Mouse (Mus musculus): ENCODE results near the gene Nek9. TPM values are rescaled to one million over a fixed set of nuclear protein-coding genes. Genes with fewer than 3 reads are reported as not detected.

Nek9 gene
- polyA plus RNA-seq, 1 experiment from 2014 or later, result 19.4 TPM

DNA sequence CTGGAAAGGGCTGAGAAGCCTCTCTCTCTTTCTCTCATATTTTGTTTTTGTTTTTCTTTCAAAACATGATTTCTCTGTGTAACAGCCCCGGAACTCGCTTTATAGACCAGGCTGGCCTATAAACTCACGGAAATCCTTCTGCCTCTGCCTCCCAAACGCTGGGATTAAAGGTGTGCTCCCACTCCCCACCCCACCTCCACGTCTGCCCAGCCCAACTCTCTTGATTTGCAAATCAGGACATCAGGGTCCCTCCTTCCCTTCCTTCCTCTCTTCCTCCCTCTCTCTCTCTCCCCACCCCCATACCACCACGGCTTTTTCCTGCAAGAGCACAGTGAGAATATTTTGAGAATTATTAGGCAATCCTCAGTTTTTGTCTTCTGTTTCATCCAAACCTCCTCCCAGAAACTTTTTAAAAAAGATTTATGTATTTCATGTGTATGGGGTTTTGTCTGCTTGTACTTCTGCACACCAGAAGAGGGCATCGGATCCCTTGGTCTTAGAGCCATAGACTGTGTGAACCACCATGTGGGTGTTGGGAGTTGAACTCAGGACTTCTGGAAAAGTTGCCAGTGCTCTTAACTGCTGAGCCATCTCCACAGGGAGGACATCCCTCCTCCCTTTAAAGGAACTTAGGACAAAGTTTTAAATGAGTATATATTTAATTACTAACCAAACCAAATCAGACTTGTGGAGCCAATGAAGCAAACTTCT is 67.9 kb downstream of the Nek9 start:
- H3K9ac ChIP-seq (ENCODE audit: low read depth, low read length), result no peak overlapping the region
- H3K4me2 ChIP-seq (ENCODE audit: low read depth, low read length), result peak overlapping the region; percentile 66; the same call in 1 of the 2 replicates
- H3K27me3 ChIP-seq (replicated peaks; ENCODE audit: control insufficient read depth, insufficient read depth, low read length), result no peaks in the 10 kb centered on the region
- no peak overlapping the region for H3K27ac ChIP-seq (replicated peaks; ENCODE audit: low read depth, low read length)
- H3K36me3 ChIP-seq (ENCODE audit: control insufficient read depth, insufficient read depth, low read length), result 0 out of 2 replicates have a peak, but pooled peaks cover 2% of the 10 kb centered on the region
- no peaks in the 10 kb centered on the region for H3K9me3 ChIP-seq (ENCODE audit: control insufficient read depth, low read length)
- H3K4me3 ChIP-seq (ENCODE audit: low read depth, low read length), result no peak overlapping the region
- H3K4me1 ChIP-seq (ENCODE audit: control insufficient read depth, insufficient read depth, low read length), result peaks cover 13% of the 10 kb centered on the region
- ATAC-seq (ENCODE audit: low read depth), result no peak
- WGBS, result 81% methylated on average over 7 of the region's 7 CpGs
- no peak for DNase-seq (ENCODE audit: low spot score)

DNA sequence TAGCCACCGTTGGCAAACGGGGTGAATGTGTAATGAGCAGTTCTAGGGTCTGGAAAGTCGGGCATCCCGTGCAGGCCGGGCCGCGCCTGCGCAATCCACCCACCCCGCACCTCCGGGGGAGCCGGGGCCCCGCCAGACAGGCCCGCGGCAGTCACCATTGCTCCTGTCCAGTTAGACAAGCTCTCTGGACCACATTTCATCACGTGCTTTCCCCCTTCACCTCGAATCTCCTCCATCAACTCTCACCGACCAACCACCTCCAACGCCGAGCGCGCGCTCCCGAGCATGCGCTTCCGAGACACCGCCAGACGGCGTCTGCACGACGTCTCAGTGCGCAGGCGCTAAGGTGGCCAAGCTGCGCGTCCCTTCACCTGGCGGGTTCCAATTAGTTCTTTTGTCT is 68.8 kb downstream of the Nek9 start, which contains the start of gene Mlh3:
TSS of gene Mlh3 (minus strand) at position 281 of the 400 bp plus-strand sequence.
- peak within 1 kb of the TSS; percentile 58 for H3K4me3 ChIP-seq (ENCODE audit: low read depth, low read length)
- H3K9ac ChIP-seq (ENCODE audit: low read depth, low read length), result peak within 1 kb of the TSS; percentile 74
- H3K27ac ChIP-seq (replicated peaks; ENCODE audit: low read depth, low read length), result peak within 1 kb of the TSS; percentile 90
- no peaks in the 10 kb centered on the region for H3K27me3 ChIP-seq (replicated peaks; ENCODE audit: control insufficient read depth, insufficient read depth, low read length)
- 0 out of 2 replicates have a peak, but pooled peaks cover 2% of the 10 kb centered on the region for H3K36me3 ChIP-seq (ENCODE audit: control insufficient read depth, insufficient read depth, low read length)
- WGBS, result 2% methylated on average over 35 of the region's 35 CpGs
- peak; percentile 89 for ATAC-seq (ENCODE audit: low read depth)
- H3K9me3 ChIP-seq (ENCODE audit: control insufficient read depth, low read length), result no peaks in the 10 kb centered on the region
- H3K4me2 ChIP-seq (ENCODE audit: low read depth, low read length), result peak within 1 kb of the TSS; percentile 66
- peak; percentile 91 for DNase-seq (ENCODE audit: low spot score)
- H3K4me1 ChIP-seq (ENCODE audit: control insufficient read depth, insufficient read depth, low read length), result peaks cover 16% of the 10 kb centered on the region

GRCm38 (mm10) chr12:85269821-85270220 is 69.3 kb downstream of the Nek9 start:
- H3K4me2 ChIP-seq (ENCODE audit: low read depth, low read length), result peak overlapping the region; percentile 66
- ATAC-seq (ENCODE audit: low read depth) (no peak), DNase-seq (ENCODE audit: low spot score) (no peak)
- H3K9ac ChIP-seq (ENCODE audit: low read depth, low read length), result peak overlapping the region; percentile 74
- no peaks in the 10 kb centered on the region for H3K36me3 ChIP-seq (ENCODE audit: control insufficient read depth, insufficient read depth, low read length)
- H3K9me3 ChIP-seq (ENCODE audit: control insufficient read depth, low read length), result no peaks in the 10 kb centered on the region
- peaks cover 21% of the 10 kb centered on the region for H3K4me1 ChIP-seq (ENCODE audit: control insufficient read depth, insufficient read depth, low read length)
- peak overlapping the region; percentile 90 for H3K27ac ChIP-seq (replicated peaks; ENCODE audit: low read depth, low read length)
- H3K4me3 ChIP-seq (ENCODE audit: low read depth, low read length), result peak overlapping the region; percentile 58
- no peaks in the 10 kb centered on the region for H3K27me3 ChIP-seq (replicated peaks; ENCODE audit: control insufficient read depth, insufficient read depth, low read length)
- 32% methylated on average over 3 of the region's 3 CpGs for WGBS

DNA sequence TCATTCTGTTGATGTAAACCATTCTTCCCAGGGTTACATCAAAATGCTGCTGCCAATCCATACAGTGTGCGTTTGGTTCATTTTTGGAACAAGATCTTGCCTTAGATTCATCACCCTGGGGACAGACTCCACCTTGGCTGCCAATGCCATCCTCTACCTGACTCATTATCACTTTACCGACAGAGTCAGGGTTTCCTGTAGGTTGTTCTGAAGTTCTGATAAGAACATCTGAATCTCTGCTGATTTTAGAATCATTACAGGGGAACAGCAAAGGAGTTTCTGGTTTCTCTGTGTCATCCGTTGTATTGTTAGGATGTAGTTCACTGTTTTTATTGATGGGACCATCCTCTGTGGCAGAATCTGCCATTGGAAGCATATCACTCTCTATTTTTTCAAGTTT is 72.9 kb downstream of the Nek9 start:
- H3K36me3 ChIP-seq (ENCODE audit: control insufficient read depth, insufficient read depth, low read length), result no peaks in the 10 kb centered on the region
- no peaks in the 10 kb centered on the region for H3K9me3 ChIP-seq (ENCODE audit: control insufficient read depth, low read length)
- H3K9ac ChIP-seq (ENCODE audit: low read depth, low read length), result no peak overlapping the region
- peaks cover 29% of the 10 kb centered on the region for H3K4me1 ChIP-seq (ENCODE audit: control insufficient read depth, insufficient read depth, low read length)
- H3K4me3 ChIP-seq (ENCODE audit: low read depth, low read length), result no peak overlapping the region
- ATAC-seq (ENCODE audit: low read depth) (no peak), DNase-seq (ENCODE audit: low spot score) (no peak)
- WGBS, result 92% methylated on average over 3 of the region's 3 CpGs
- no peaks in the 10 kb centered on the region for H3K27me3 ChIP-seq (replicated peaks; ENCODE audit: control insufficient read depth, insufficient read depth, low read length)
- no peak overlapping the region for H3K4me2 ChIP-seq (ENCODE audit: low read depth, low read length)
- no peak overlapping the region for H3K27ac ChIP-seq (replicated peaks; ENCODE audit: low read depth, low read length)

GRCm38 (mm10) chr12:85264940-85265339 is 74.2 kb downstream of the Nek9 start:
- peak; percentile 64; the same call in 1 of the 2 replicates for ATAC-seq (ENCODE audit: low read depth)
- H3K4me3 ChIP-seq (ENCODE audit: low read depth, low read length), result no peak overlapping the region

DNA sequence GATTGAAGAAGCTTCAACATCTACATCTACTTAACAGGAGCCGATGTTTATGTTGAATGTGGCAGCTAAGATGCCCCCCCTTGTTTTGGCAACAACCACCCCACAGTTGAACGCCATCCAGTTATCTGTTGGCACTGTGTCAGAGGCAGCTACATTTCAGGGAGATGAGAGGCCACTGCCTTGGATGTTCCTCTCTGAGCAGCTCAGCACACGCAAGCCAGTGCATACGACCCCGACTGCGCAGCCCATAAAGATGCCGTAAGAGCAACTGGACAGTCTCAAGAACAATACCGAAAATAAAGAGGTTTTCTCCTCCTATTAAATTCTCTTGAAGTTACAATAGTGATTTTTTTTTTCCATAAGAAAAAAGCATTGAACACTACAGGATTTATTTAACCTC is 74.6 kb downstream of the Nek9 start:
- H3K27ac ChIP-seq (replicated peaks; ENCODE audit: low read depth, low read length), result peak overlapping the region; percentile 69
- no peak overlapping the region for H3K4me3 ChIP-seq (ENCODE audit: low read depth, low read length)
- H3K36me3 ChIP-seq (ENCODE audit: control insufficient read depth, insufficient read depth, low read length), result no peaks in the 10 kb centered on the region
- peaks cover 25% of the 10 kb centered on the region for H3K4me1 ChIP-seq (ENCODE audit: control insufficient read depth, insufficient read depth, low read length)
- H3K9ac ChIP-seq (ENCODE audit: low read depth, low read length), result no peak overlapping the region
- peak; percentile 65 for DNase-seq (ENCODE audit: low spot score)
- peak overlapping the region; percentile 30 for H3K4me2 ChIP-seq (ENCODE audit: low read depth, low read length)
- 0 out of 2 replicates have a peak, but pooled peaks have one; percentile 50 for ATAC-seq (ENCODE audit: low read depth)
- no peaks in the 10 kb centered on the region for H3K27me3 ChIP-seq (replicated peaks; ENCODE audit: control insufficient read depth, insufficient read depth, low read length)
- no peaks in the 10 kb centered on the region for H3K9me3 ChIP-seq (ENCODE audit: control insufficient read depth, low read length)
- WGBS, result 48% methylated on average over 8 of the region's 8 CpGs

More at GRCm38 (mm10) chr12:85264940-85265339, 74.2 kb downstream of the Nek9 start:
- Histone ChIP-seq H3K4me2 (ENCODE audit: low read depth, low read length) (peak overlapping the region; percentile 8; the same call in 1 of the 2 replicates), H3K36me3 (ENCODE audit: control insufficient read depth, insufficient read depth, low read length) (no peaks in the 10 kb centered on the region), H3K27ac (replicated peaks; ENCODE audit: low read depth, low read length) (peak overlapping the region; percentile 69), H3K4me1 (ENCODE audit: control insufficient read depth, insufficient read depth, low read length) (peaks cover 27% of the 10 kb centered on the region), H3K9me3 (ENCODE audit: control insufficient read depth, low read length) (no peaks in the 10 kb centered on the region), H3K27me3 (replicated peaks; ENCODE audit: control insufficient read depth, insufficient read depth, low read length) (no peaks in the 10 kb centered on the region), H3K9ac (ENCODE audit: low read depth, low read length) (no peak overlapping the region)
- peak; percentile 89 for DNase-seq (ENCODE audit: low spot score)
- 13% methylated on average over 7 of the region's 7 CpGs for WGBS

- no peaks in the 10 kb centered on the region for H3K9me3 ChIP-seq (ENCODE audit: control insufficient read depth, low read length)
- peaks cover 20% of the 10 kb centered on the region for H3K4me1 ChIP-seq (ENCODE audit: control insufficient read depth, insufficient read depth, low read length)
- ATAC-seq (ENCODE audit: low read depth), result no peak
- H3K4me3 ChIP-seq (ENCODE audit: low read depth, low read length), result no peak overlapping the region
- no peak for DNase-seq (ENCODE audit: low spot score)
- H3K27ac ChIP-seq (replicated peaks; ENCODE audit: low read depth, low read length), result peak overlapping the region; percentile 53
- H3K36me3 ChIP-seq (ENCODE audit: control insufficient read depth, insufficient read depth, low read length), result peaks cover 4% of the 10 kb centered on the region; the same call in 1 of the 2 replicates
- H3K27me3 ChIP-seq (replicated peaks; ENCODE audit: control insufficient read depth, insufficient read depth, low read length), result no peaks in the 10 kb centered on the region
- H3K4me2 ChIP-seq (ENCODE audit: low read depth, low read length), result no peak overlapping the region
- WGBS, result 53% methylated on average over 5 of the region's 5 CpGs
- no peak overlapping the region for H3K9ac ChIP-seq (ENCODE audit: low read depth, low read length)
Observed at GRCm38 (mm10) chr12:85263190-85263589, 76.0 kb downstream of the Nek9 start.

GRCm38 (mm10) chr12:85262489-85262888 is 76.7 kb downstream of the Nek9 start:
- H3K36me3 ChIP-seq (ENCODE audit: control insufficient read depth, insufficient read depth, low read length), result peaks cover 4% of the 10 kb centered on the region; the same call in 1 of the 2 replicates
- H3K9ac ChIP-seq (ENCODE audit: low read depth, low read length), result no peak overlapping the region
- H3K4me1 ChIP-seq (ENCODE audit: control insufficient read depth, insufficient read depth, low read length), result peaks cover 20% of the 10 kb centered on the region
- ATAC-seq (ENCODE audit: low read depth) (peak; percentile 88), DNase-seq (ENCODE audit: low spot score) (peak; percentile 93)
- no peaks in the 10 kb centered on the region for H3K27me3 ChIP-seq (replicated peaks; ENCODE audit: control insufficient read depth, insufficient read depth, low read length)
- H3K4me2 ChIP-seq (ENCODE audit: low read depth, low read length), result no peak overlapping the region
- no peak overlapping the region for H3K4me3 ChIP-seq (ENCODE audit: low read depth, low read length)
- H3K27ac ChIP-seq (replicated peaks; ENCODE audit: low read depth, low read length), result peak overlapping the region; percentile 53
- WGBS, result 23% methylated on average over 10 of the region's 10 CpGs
- H3K9me3 ChIP-seq (ENCODE audit: control insufficient read depth, low read length), result no peaks in the 10 kb centered on the region

Measured in embryonic facial prominence, embryonic 14.5 days (tissue).